Comparison of ENCODE assay signal across 24 mouse cellular contexts in genomic region chr2:45099081-45099480, GRCm38 (mm10). TPM values are rescaled to one million over a fixed set of nuclear protein-coding genes. Genes with fewer than 3 reads are reported as not detected.
DNase-seq lines count a peak whose midpoint lies in the region; TF ChIP-seq lines count a peak whose summit lies in the region.
"Had no signal": no experiment of that assay in that cellular context is flagged by ENCODE, and none has a peak within 500 bp of the region (broad histone marks: within the 10 kb centered on the region; RNA-seq: fewer than 3 reads in every experiment).

No protein-coding gene starts in this region.

- TF ChIP-seq CTCF in heart, adult 2 months (IDR thresholded peaks at IDR 0.05), result no peak
- no peak for TF ChIP-seq CTCF in left cerebral cortex, adult 2 months (IDR thresholded peaks at IDR 0.05)

- no peak for DNase-seq in heart, embryonic 10.5 days (ENCODE audit: low spot score)
- no peak for DNase-seq in heart, adult 2 months
- DNase-seq in left cerebral cortex, adult 2 months (ENCODE audit: extremely low spot score in 1 of 2, low spot score in 2 of 2), result no peak
- no peak for DNase-seq in left cerebral cortex, adult 8-10 months (ENCODE audit: low spot score in 2 of 2)
- DNase-seq in right cerebral cortex, postnatal 4 days, result peak; percentile 2
- no peak for DNase-seq in right cerebral cortex, adult 18-20 months
- no peak for DNase-seq in adrenal gland, adult 8-10 months
- DNase-seq: adrenal gland, postnatal 10 days; B cell, adult 2 months; cerebellum, adult 18-20 months; cerebellum, postnatal 25 days; embryo, embryonic 11 days; gastrocnemius, postnatal 25 days; heart, postnatal 14 days; kidney, adult 2 months; spleen, adult 18-20 months; thymus, postnatal 14 days had no signal

- TF ChIP-seq POLR2A in heart, adult 2 months (IDR thresholded peaks at IDR 0.05; ENCODE audit: insufficient read depth, low read depth, low read length), result no peak

- no peak for TF ChIP-seq EP300 in heart, adult 2 months (IDR thresholded peaks at IDR 0.05; ENCODE audit: insufficient read depth, low read depth, low read length)

- H3K79me2 ChIP-seq in heart, adult 2 months (replicated peaks; ENCODE audit: control insufficient read depth, insufficient read depth, low read length), result no peaks in the 10 kb centered on the region

- H3K4me1 ChIP-seq in heart, embryonic 10.5 days, result peaks cover 90% of the 10 kb centered on the region
- H3K4me1 ChIP-seq in heart, adult 2 months (ENCODE audit: control insufficient read depth, insufficient read depth, low read length), result peaks cover 19% of the 10 kb centered on the region

- H3K9me3 ChIP-seq in heart, embryonic 10.5 days, result no peaks in the 10 kb centered on the region
- H3K9me3 ChIP-seq: embryonic facial prominence, embryonic 13.5 days; hindbrain, embryonic 13.5 days; limb, embryonic 12.5 days; liver, embryonic 12.5 days; lung, embryonic 15.5 days had no signal

- H3K27me3 ChIP-seq in heart, embryonic 10.5 days (ENCODE audit: insufficient read depth, poor library complexity, severe bottlenecking), result no peaks in the 10 kb centered on the region
- no peaks in the 10 kb centered on the region for H3K27me3 ChIP-seq in heart, adult 2 months (ENCODE audit: control insufficient read depth, insufficient read depth, low read length)
- H3K27me3 ChIP-seq: hindbrain, embryonic 13.5 days; liver, embryonic 12.5 days; lung, embryonic 15.5 days had no signal

- no peak overlapping the region for H3K4me3 ChIP-seq in heart, embryonic 10.5 days
- H3K4me3 ChIP-seq in heart, adult 2 months, result no peak overlapping the region
- no peak overlapping the region for H3K4me3 ChIP-seq in left cerebral cortex, adult 2 months
- H3K4me3 ChIP-seq: embryonic facial prominence, embryonic 13.5 days; erythroblast, embryonic 14.5 days; hindbrain, embryonic 13.5 days; limb, embryonic 12.5 days; lung, embryonic 15.5 days had no signal

- no peak overlapping the region for H3K9ac ChIP-seq in heart, adult 2 months (ENCODE audit: low read depth, low read length)
- H3K9ac ChIP-seq: embryonic facial prominence, embryonic 13.5 days; hindbrain, embryonic 13.5 days; limb, embryonic 12.5 days; lung, embryonic 15.5 days had no signal

- peak overlapping the region; percentile 22; the same call in 1 of the 2 replicates for H3K27ac ChIP-seq in heart, embryonic 10.5 days
- no peak overlapping the region; the same call in 1 of the 2 replicates for H3K27ac ChIP-seq in heart, adult 2 months
- peak overlapping the region; percentile 83 for H3K27ac ChIP-seq in left cerebral cortex, adult 2 months
- H3K27ac ChIP-seq: embryonic facial prominence, embryonic 13.5 days; hindbrain, embryonic 13.5 days; kidney, postnatal 0 days; limb, embryonic 12.5 days; lung, embryonic 15.5 days had no signal

- 75% methylated on average over 4 of the region's 4 CpGs for WGBS in heart, embryonic 10.5 days
- 55% methylated on average over 4 of the region's 4 CpGs for WGBS in heart, adult 2 months

- H3K36me3 ChIP-seq in heart, embryonic 10.5 days, result no peaks in the 10 kb centered on the region
- peaks cover 41% of the 10 kb centered on the region for H3K36me3 ChIP-seq in heart, adult 2 months (ENCODE audit: control insufficient read depth, insufficient read depth, low read length)
- H3K36me3 ChIP-seq: limb, embryonic 12.5 days had no signal

- intact Hi-C loops in heart, adult 2 months (cut with DNase I), result no loop called here
- intact Hi-C loops in left cerebral cortex, adult 2 months (cut with DNase I), result no loop called here

RNA-seq across cellular contexts. Expression of gene Zeb2, which starts 18.1 kb away (rescaled TPM):
- polyA plus RNA-seq in heart, embryonic 10.5 days (2016; fragmentation: Nextera tagmentation; extraction: Ambion mirVana), result 22.8 and 25.1 TPM in 2 replicates
- total RNA-seq in heart, adult 2 months (2021), result 10 to 100 TPM; 46.7 to 50.0 TPM
- polyA plus RNA-seq in heart, adult 2 months (2012; rRNA removed), result 16.5 and 34.3 TPM in 2 replicates
- total RNA-seq in left cerebral cortex, adult 2 months (2021), result 100 to 1,000 TPM; 156 to 181 TPM
- total RNA-seq in left cerebral cortex, adult 8-10 months (2022), result 100 to 1,000 TPM; 162 to 184 (median 166) TPM
- 100 to 1,000 TPM; 131 to 156 (median 144) TPM for total RNA-seq in adrenal gland, adult 8-10 months (2022)
